In genomic region chr8:103489411-103489810, GRCm38 (mm10) we compare ENCODE assay signal across 16 mouse cellular contexts.
DNase-seq lines count a peak whose midpoint lies in the region; ATAC-seq and TF ChIP-seq lines count a peak whose summit lies in the region.
"Had no signal": no experiment of that assay in that cellular context is flagged by ENCODE, and none has a peak within 500 bp of the region (broad histone marks: within the 10 kb centered on the region; RNA-seq: fewer than 3 reads in every experiment).

No protein-coding gene starts in this region.

- no peak for ATAC-seq in embryonic facial prominence, embryonic 14.5 days (ENCODE audit: low read depth)
- ATAC-seq in activated CD4-positive, CD25-positive, alpha-beta regulatory T cell, adult 4 months = no peak

- no peak overlapping the region for H3K4me3 ChIP-seq in lung, adult 2 months (replicated peaks; ENCODE audit: extremely low read depth, low read depth, low read length)
- no peak overlapping the region for H3K4me3 ChIP-seq in embryonic facial prominence, embryonic 14.5 days (ENCODE audit: low read depth, low read length)
- H3K4me3 ChIP-seq in limb, embryonic 10.5 days = no peak overlapping the region
- no peak overlapping the region for H3K4me3 ChIP-seq in cerebellum, adult 2 months (replicated peaks; ENCODE audit: insufficient read depth, low read depth, low read length)
- H3K4me3 ChIP-seq: heart, embryonic 15.5 days; hindbrain, embryonic 10.5 days; limb, embryonic 13.5 days; liver, embryonic 15.5 days had no signal

- H3K9ac ChIP-seq in embryonic facial prominence, embryonic 14.5 days (ENCODE audit: low read depth, low read length) = no peak overlapping the region
- H3K9ac ChIP-seq: heart, embryonic 15.5 days; limb, embryonic 13.5 days; liver, embryonic 15.5 days had no signal

- H3K9me3 ChIP-seq in embryonic facial prominence, embryonic 14.5 days (ENCODE audit: control insufficient read depth, low read length) = no peaks in the 10 kb centered on the region
- H3K9me3 ChIP-seq in limb, embryonic 10.5 days (replicated peaks) = no peaks in the 10 kb centered on the region
- H3K9me3 ChIP-seq: heart, embryonic 15.5 days; hindbrain, embryonic 10.5 days; limb, embryonic 13.5 days; liver, embryonic 15.5 days had no signal

- no peaks in the 10 kb centered on the region for H3K27me3 ChIP-seq in embryonic facial prominence, embryonic 14.5 days (replicated peaks; ENCODE audit: control insufficient read depth, insufficient read depth, low read length)
- H3K27me3 ChIP-seq in limb, embryonic 10.5 days (ENCODE audit: low read depth, poor library complexity, severe bottlenecking) = no peaks in the 10 kb centered on the region
- H3K27me3 ChIP-seq in cerebellum, adult 2 months (ENCODE audit: control insufficient read depth, insufficient read depth, low read length) = no peaks in the 10 kb centered on the region; the same call in 1 of the 2 replicates
- H3K27me3 ChIP-seq: heart, embryonic 15.5 days; limb, embryonic 13.5 days; liver, embryonic 15.5 days had no signal

- no peak for TF ChIP-seq POLR2A in lung, adult 2 months (IDR thresholded peaks at IDR 0.05; ENCODE audit: borderline replicate concordance, extremely low read depth, low read depth, low read length)
- TF ChIP-seq POLR2A in cerebellum, adult 2 months (IDR thresholded peaks at IDR 0.05; ENCODE audit: borderline replicate concordance, insufficient read depth, low read length) = no peak

- 63% methylated on average over 3 of the region's 3 CpGs for WGBS in lung, adult 2 months
- 60% methylated on average over 3 of the region's 3 CpGs for WGBS in embryonic facial prominence, embryonic 14.5 days
- WGBS in limb, embryonic 10.5 days = 85% methylated on average over 3 of the region's 3 CpGs
- 81% methylated on average over 3 of the region's 3 CpGs for WGBS in cerebellum, adult 2 months

- peak; percentile 14 to 47 for DNase-seq in lung, adult 18-20 months
- no peak for DNase-seq in lung, adult 2 months
- peak; percentile 48 for DNase-seq in embryonic facial prominence, embryonic 14.5 days (ENCODE audit: low spot score)
- DNase-seq in limb, embryonic 10.5 days (ENCODE audit: low spot score) = no peak
- peak; percentile 17 to 62 for DNase-seq in lung, postnatal 4 days
- DNase-seq in cerebellum, adult 2 months = no peak
- DNase-seq: adrenal gland, adult 2 months; cerebellum, postnatal 14 days; kidney, adult 11 months; kidney, postnatal 25 days; right cerebral cortex, adult 18-20 months had no signal

- no peak for TF ChIP-seq CTCF in lung, adult 2 months (IDR thresholded peaks at IDR 0.05; ENCODE audit: insufficient read depth, low read length)
- no peak for TF ChIP-seq CTCF in cerebellum, adult 2 months (IDR thresholded peaks at IDR 0.05; ENCODE audit: borderline replicate concordance, insufficient read depth, low read depth, low read length)

- no peaks in the 10 kb centered on the region for H3K4me1 ChIP-seq in lung, adult 2 months (ENCODE audit: control insufficient read depth, insufficient read depth, low read length)
- peaks cover 12% of the 10 kb centered on the region for H3K4me1 ChIP-seq in embryonic facial prominence, embryonic 14.5 days (ENCODE audit: control insufficient read depth, insufficient read depth, low read length)
- H3K4me1 ChIP-seq in limb, embryonic 10.5 days = peaks cover 8% of the 10 kb centered on the region
- H3K4me1 ChIP-seq in cerebellum, adult 2 months (ENCODE audit: control insufficient read depth, insufficient read depth, low read length) = no peaks in the 10 kb centered on the region
- H3K4me1 ChIP-seq: heart, embryonic 15.5 days; hindbrain, embryonic 10.5 days; liver, embryonic 15.5 days had no signal

- no peaks in the 10 kb centered on the region for H3K36me3 ChIP-seq in embryonic facial prominence, embryonic 14.5 days (ENCODE audit: control insufficient read depth, insufficient read depth, low read length)
- no peaks in the 10 kb centered on the region for H3K36me3 ChIP-seq in limb, embryonic 10.5 days
- H3K36me3 ChIP-seq: heart, embryonic 15.5 days; hindbrain, embryonic 10.5 days; limb, embryonic 13.5 days; liver, embryonic 15.5 days had no signal

- H3K4me2 ChIP-seq in embryonic facial prominence, embryonic 14.5 days (ENCODE audit: low read depth, low read length) = no peak overlapping the region
- H3K4me2 ChIP-seq: heart, embryonic 15.5 days; limb, embryonic 13.5 days; liver, embryonic 15.5 days had no signal

- H3K27ac ChIP-seq in embryonic facial prominence, embryonic 14.5 days (replicated peaks; ENCODE audit: low read depth, low read length) = no peak overlapping the region
- peak overlapping the region; percentile 25; the same call in 1 of the 2 replicates for H3K27ac ChIP-seq in limb, embryonic 10.5 days
- no peak overlapping the region for H3K27ac ChIP-seq in cerebellum, adult 2 months (ENCODE audit: insufficient read depth, low read length)
- H3K27ac ChIP-seq: heart, embryonic 15.5 days; hindbrain, embryonic 10.5 days; limb, embryonic 13.5 days; liver, embryonic 15.5 days had no signal

Comparison
In these comparisons a context has a peak if more than half of its experiments do, and no peak if none do; other contexts are left out.
1. DNase-seq: peak in lung, adult 18-20 months (2 of 2), embryonic facial prominence, embryonic 14.5 days (single experiment) and lung, postnatal 4 days (2 of 2); none in lung, adult 2 months (single experiment), limb, embryonic 10.5 days (single experiment) and cerebellum, adult 2 months (0 of 2).